Mouse (Mus musculus): ENCODE data around the gene Baz1b. TPM values are rescaled to one million over a fixed set of nuclear protein-coding genes. Genes with fewer than 3 reads are reported as not detected.
A peak's percentile ranks its signal among the peaks of the same experiment; 100 is the strongest.

Gene Baz1b
- polyA plus RNA-seq, 1 experiment from 2014 or later = 20.9 TPM

DNA sequence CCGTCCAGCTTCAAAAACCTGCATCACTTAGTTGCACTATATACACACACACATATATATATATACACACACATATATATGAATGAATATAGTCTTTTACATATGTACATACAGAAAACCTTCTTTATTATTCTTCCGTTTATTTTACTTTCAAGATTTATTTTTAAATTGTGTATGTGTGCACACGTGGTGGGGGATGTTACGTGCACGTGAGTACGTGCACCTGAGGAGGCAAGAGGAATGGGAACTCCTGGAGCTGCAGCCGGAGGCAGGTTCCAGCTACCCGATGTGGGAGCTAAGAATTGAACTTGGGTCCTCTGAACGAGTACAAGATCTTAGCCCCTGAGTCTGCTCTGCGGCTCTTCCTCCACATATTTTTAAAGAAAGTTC lies 838 bp upstream of the Baz1b start:
- H3K4me1 ChIP-seq (ENCODE audit: control insufficient read depth, insufficient read depth, low read length) = peaks cover 21% of the 10 kb centered on the region
- peak overlapping the region; percentile 97 for H3K4me3 ChIP-seq (ENCODE audit: low read length)
- peak overlapping the region; percentile 54 for H3K4me2 ChIP-seq (ENCODE audit: low read depth, low read length)
- WGBS = 19% methylated on average over 10 of the region's 10 CpGs
- ATAC-seq = no peak
- peak overlapping the region; percentile 98 for H3K9ac ChIP-seq (ENCODE audit: low read depth, low read length)
- H3K27me3 ChIP-seq (replicated peaks; ENCODE audit: control insufficient read depth, insufficient read depth, low read length) = no peaks in the 10 kb centered on the region
- H3K9me3 ChIP-seq (ENCODE audit: control insufficient read depth, low read length) = no peaks in the 10 kb centered on the region
- peak overlapping the region; percentile 98 for H3K27ac ChIP-seq (ENCODE audit: low read length)
- 0 out of 2 replicates have a peak, but pooled peaks cover 3% of the 10 kb centered on the region for H3K36me3 ChIP-seq (ENCODE audit: control insufficient read depth, insufficient read depth, low read length)

DNA sequence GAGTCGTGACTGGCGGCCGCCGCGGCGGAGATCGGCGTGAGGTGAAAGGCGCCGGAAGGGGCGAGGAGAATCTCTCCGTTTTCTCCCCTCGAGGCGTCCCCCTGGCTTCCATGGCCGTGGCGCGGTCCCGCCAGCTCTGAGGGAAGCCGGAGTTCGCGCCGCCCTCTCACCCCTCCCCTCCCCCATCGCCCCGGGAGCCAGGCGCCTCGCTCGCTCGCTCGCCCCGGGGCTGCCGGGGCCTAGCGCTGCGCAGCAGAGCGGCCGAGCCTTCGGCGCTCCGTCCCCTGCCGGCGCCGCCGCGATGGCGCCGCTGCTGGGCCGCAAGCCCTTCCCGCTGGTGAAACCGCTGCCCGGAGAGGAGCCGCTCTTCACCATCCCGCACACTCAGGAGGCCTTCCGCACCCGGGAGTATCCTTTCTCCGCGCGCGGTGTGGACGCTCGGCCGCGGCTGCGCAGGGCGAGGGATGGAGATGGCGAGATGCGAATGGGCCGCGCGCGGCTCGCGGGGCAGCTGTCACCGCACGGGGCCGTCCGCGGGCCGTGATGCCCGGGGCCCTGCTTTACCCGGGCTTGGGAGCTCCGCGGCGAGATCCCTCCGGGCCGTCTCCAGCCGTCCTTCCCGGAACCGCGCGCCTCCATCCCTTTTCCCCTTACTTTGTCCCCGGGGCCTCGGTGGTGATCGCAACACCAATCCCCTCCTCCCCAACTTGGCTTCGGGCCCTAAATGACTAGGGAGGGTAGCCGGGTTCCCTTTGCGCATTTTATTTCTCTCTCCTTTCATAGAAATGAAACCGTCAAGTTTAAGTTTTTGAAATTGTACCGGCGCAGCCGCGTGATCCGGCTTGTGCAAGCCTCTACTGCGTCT lies 517 bp downstream of the Baz1b start:
- peaks cover 29% of the 10 kb centered on the region for H3K4me1 ChIP-seq (ENCODE audit: control insufficient read depth, insufficient read depth, low read length)
- H3K9ac ChIP-seq (ENCODE audit: low read depth, low read length) = peak overlapping the region; percentile 98
- no peaks in the 10 kb centered on the region for H3K36me3 ChIP-seq (ENCODE audit: control insufficient read depth, insufficient read depth, low read length)
- H3K4me2 ChIP-seq (ENCODE audit: low read depth, low read length) = peak overlapping the region; percentile 70
- under 1% methylated on average over 102 of the region's 102 CpGs for WGBS
- peak overlapping the region; percentile 97 for H3K4me3 ChIP-seq (ENCODE audit: low read length)
- no peaks in the 10 kb centered on the region for H3K27me3 ChIP-seq (replicated peaks; ENCODE audit: control insufficient read depth, insufficient read depth, low read length)
- peak; percentile 73 for ATAC-seq
- no peaks in the 10 kb centered on the region for H3K9me3 ChIP-seq (ENCODE audit: control insufficient read depth, low read length)
- peak overlapping the region; percentile 98 for H3K27ac ChIP-seq (ENCODE audit: low read length)

DNA sequence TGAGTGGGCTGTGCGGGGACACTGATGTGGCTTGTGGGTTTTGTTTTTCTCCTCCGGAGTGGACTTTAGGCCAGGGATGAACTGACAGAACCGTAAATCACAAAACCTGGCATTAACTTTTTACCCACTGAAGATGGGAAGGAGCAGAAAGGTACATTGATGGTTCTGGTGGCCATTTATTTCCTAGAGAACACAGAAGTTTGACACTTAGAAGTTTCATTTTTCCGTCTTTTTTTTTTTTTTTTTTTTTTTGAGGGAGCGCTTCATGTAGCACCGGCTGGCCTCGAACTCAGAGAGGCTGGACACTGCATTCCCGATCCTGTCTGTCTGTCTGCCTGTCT lies 1.1 kb downstream of the Baz1b start:
- no peaks in the 10 kb centered on the region for H3K36me3 ChIP-seq (ENCODE audit: control insufficient read depth, insufficient read depth, low read length)
- H3K4me1 ChIP-seq (ENCODE audit: control insufficient read depth, insufficient read depth, low read length) = peaks cover 29% of the 10 kb centered on the region
- H3K4me3 ChIP-seq (ENCODE audit: low read length) = peak overlapping the region; percentile 97
- H3K27me3 ChIP-seq (replicated peaks; ENCODE audit: control insufficient read depth, insufficient read depth, low read length) = no peaks in the 10 kb centered on the region
- ATAC-seq = no peak
- peak overlapping the region; percentile 98 for H3K27ac ChIP-seq (ENCODE audit: low read length)
- 0% methylated on average over 8 of the region's 8 CpGs for WGBS
- peak overlapping the region; percentile 70 for H3K4me2 ChIP-seq (ENCODE audit: low read depth, low read length)
- H3K9me3 ChIP-seq (ENCODE audit: control insufficient read depth, low read length) = no peaks in the 10 kb centered on the region
- peak overlapping the region; percentile 98 for H3K9ac ChIP-seq (ENCODE audit: low read depth, low read length)

DNA sequence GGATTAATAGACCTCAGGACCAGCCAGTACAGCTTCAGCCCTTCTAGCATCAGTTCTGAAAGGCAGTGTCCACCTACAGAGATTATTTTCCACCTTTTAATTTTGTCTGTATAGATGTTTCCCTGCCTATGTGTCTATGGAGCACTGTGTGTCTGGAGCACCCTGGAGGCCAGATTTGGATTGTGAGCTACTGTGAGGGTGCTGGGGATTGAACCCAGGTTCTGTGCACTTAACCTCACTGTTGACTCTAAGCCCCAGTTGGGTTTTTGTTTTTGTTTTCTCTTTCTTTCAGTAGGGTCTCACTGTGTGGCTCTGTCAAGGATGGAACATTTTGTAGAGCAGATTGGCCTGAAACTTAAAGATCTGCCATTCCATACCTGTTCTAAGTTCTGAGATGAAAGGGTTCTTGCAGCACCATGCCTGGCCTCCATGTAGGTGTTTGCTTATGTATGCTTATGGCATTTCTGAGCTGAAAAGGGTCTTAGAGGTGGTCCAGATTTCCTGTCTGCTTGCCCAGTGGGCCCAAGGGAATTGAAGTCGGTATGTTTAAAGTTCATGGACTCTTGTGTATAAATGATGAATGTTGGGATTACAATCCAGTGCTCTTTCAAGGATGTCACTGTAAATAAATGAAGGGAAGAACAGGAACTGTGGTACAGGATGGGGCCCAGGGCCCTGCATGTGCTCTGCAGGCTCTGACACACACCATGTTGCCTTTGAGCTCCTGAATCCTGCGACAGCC lies 2.4 kb downstream of the Baz1b start:
- H3K9ac ChIP-seq (ENCODE audit: low read depth, low read length) = peak overlapping the region; percentile 98

DNA sequence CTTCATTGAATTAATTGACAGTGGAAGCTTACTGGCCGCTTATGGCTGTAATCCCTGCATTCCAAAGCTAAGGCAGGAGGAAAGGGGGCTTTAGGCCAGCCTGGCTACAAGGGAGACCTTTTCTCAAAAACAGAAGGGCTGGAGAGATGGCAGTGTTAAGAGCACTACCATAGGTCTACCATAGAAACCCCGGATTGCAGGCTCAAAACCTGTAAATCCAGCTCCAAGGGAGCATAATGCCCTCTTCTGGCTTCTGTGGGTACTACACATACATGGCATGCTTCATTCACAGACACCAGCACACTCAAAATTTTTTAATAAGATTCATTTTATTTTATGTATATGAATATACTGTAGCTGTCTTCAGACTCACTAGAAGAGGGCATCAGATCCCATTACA lies 4.6 kb downstream of the Baz1b start:
- no peaks in the 10 kb centered on the region for H3K27me3 ChIP-seq (replicated peaks; ENCODE audit: control insufficient read depth, insufficient read depth, low read length)
- H3K9me3 ChIP-seq (ENCODE audit: control insufficient read depth, low read length) = no peaks in the 10 kb centered on the region
- no peak overlapping the region for H3K27ac ChIP-seq (ENCODE audit: low read length)
- H3K9ac ChIP-seq (ENCODE audit: low read depth, low read length) = no peak overlapping the region
- no peaks in the 10 kb centered on the region for H3K36me3 ChIP-seq (ENCODE audit: control insufficient read depth, insufficient read depth, low read length)
- no peak for ATAC-seq
- no peak overlapping the region for H3K4me2 ChIP-seq (ENCODE audit: low read depth, low read length)
- H3K4me1 ChIP-seq (ENCODE audit: control insufficient read depth, insufficient read depth, low read length) = peaks cover 26% of the 10 kb centered on the region
- WGBS = 26% methylated on average over 2 of the region's 2 CpGs
- H3K4me3 ChIP-seq (ENCODE audit: low read length) = no peak overlapping the region

More for the DNA sequence above, 2.4 kb downstream of the Baz1b start:
- Histone ChIP-seq H3K36me3 (ENCODE audit: control insufficient read depth, insufficient read depth, low read length) (no peaks in the 10 kb centered on the region), H3K4me1 (ENCODE audit: control insufficient read depth, insufficient read depth, low read length) (peaks cover 26% of the 10 kb centered on the region), H3K9me3 (ENCODE audit: control insufficient read depth, low read length) (no peaks in the 10 kb centered on the region), H3K4me3 (ENCODE audit: low read length) (peak overlapping the region; percentile 97), H3K27ac (ENCODE audit: low read length) (no peak overlapping the region), H3K4me2 (ENCODE audit: low read depth, low read length) (peak overlapping the region; percentile 70), H3K27me3 (replicated peaks; ENCODE audit: control insufficient read depth, insufficient read depth, low read length) (no peaks in the 10 kb centered on the region)
- 34% methylated on average over 2 of the region's 2 CpGs for WGBS
- ATAC-seq = no peak

DNA sequence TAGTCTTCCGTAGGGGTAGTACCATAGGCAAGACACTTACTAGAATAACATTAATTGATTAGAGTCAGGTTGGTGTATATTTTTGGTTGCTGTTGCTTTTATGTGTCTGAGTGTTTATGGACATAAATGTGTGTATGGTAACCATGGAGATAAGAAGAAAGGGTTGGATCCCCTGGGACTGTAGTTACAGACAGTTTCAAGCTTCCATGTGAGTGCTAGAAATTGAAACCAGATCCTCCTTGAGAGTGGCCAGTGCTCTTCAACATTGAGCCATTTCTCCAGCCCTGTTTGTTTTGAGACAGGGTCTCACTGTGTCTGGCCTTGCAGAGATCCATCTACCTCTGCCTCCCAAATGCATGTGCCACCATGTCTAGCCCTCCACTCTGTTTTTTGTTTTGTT lies 5.4 kb downstream of the Baz1b start:
- no peak for ATAC-seq
- no peak overlapping the region for H3K9ac ChIP-seq (ENCODE audit: low read depth, low read length)
- H3K27me3 ChIP-seq (replicated peaks; ENCODE audit: control insufficient read depth, insufficient read depth, low read length) = no peaks in the 10 kb centered on the region
- H3K27ac ChIP-seq (ENCODE audit: low read length) = no peak overlapping the region
- H3K36me3 ChIP-seq (ENCODE audit: control insufficient read depth, insufficient read depth, low read length) = no peaks in the 10 kb centered on the region
- H3K4me1 ChIP-seq (ENCODE audit: control insufficient read depth, insufficient read depth, low read length) = peaks cover 26% of the 10 kb centered on the region
- no peaks in the 10 kb centered on the region for H3K9me3 ChIP-seq (ENCODE audit: control insufficient read depth, low read length)
- no peak overlapping the region for H3K4me2 ChIP-seq (ENCODE audit: low read depth, low read length)
- H3K4me3 ChIP-seq (ENCODE audit: low read length) = no peak overlapping the region
- WGBS = 84% methylated on average over 1 of the region's 1 CpGs

DNA sequence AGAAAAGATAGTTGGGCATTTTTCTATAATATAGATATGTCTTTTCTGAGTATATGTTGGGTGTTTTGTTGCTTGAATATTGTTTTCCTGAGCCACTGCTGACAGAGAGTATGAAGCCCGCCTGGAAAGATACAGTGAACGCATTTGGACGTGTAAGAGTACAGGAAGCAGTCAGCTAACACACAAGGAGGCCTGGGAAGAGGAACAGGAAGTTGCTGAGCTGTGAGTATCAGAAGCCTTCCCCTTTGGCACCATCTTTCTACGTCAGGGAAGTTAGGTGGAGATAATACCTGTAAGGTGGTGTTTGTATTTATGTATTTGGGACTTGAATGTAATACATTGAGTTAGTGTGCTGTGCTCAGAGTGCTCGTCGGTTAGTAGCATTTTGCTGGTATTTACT lies 9.3 kb downstream of the Baz1b start:
- Histone ChIP-seq H3K4me2 (ENCODE audit: low read depth, low read length) (no peak overlapping the region), H3K27ac (ENCODE audit: low read length) (no peak overlapping the region), H3K4me3 (ENCODE audit: low read length) (no peak overlapping the region), H3K36me3 (ENCODE audit: control insufficient read depth, insufficient read depth, low read length) (peaks cover 4% of the 10 kb centered on the region; the same call in 1 of the 2 replicates), H3K27me3 (replicated peaks; ENCODE audit: control insufficient read depth, insufficient read depth, low read length) (no peaks in the 10 kb centered on the region), H3K9me3 (ENCODE audit: control insufficient read depth, low read length) (no peaks in the 10 kb centered on the region), H3K9ac (ENCODE audit: low read depth, low read length) (no peak overlapping the region), H3K4me1 (ENCODE audit: control insufficient read depth, insufficient read depth, low read length) (peaks cover 11% of the 10 kb centered on the region)
- ATAC-seq = no peak
- 73% methylated on average over 6 of the region's 6 CpGs for WGBS

DNA sequence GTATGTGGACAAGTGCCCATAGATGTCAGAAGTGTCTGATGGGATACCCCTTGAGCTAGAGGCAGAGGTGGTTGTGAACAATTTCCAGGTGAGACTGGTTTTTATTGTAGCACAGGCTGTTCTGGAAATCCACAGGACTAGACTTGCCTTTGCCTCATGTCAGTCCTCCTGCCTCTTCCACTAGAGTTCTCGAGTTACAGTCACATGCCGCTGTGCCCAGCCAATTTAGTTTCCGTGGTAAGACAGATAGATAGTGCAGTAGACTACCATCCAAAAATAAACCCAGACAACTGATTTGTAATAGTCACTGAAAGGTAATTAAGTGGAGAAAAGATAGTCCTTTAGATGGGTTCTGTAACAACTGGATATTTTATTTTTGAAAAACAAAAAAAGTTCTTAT lies 15.7 kb downstream of the Baz1b start:
- no peak overlapping the region for H3K9ac ChIP-seq (ENCODE audit: low read depth, low read length)
- no peak overlapping the region for H3K4me3 ChIP-seq (ENCODE audit: low read length)
- no peak overlapping the region for H3K27ac ChIP-seq (ENCODE audit: low read length)
- no peak for ATAC-seq
- 81% methylated on average over 3 of the region's 3 CpGs for WGBS
- H3K4me1 ChIP-seq (ENCODE audit: control insufficient read depth, insufficient read depth, low read length) = no peaks in the 10 kb centered on the region
- H3K36me3 ChIP-seq (ENCODE audit: control insufficient read depth, insufficient read depth, low read length) = peaks cover 17% of the 10 kb centered on the region
- no peaks in the 10 kb centered on the region for H3K27me3 ChIP-seq (replicated peaks; ENCODE audit: control insufficient read depth, insufficient read depth, low read length)
- no peak overlapping the region for H3K4me2 ChIP-seq (ENCODE audit: low read depth, low read length)
- no peaks in the 10 kb centered on the region for H3K9me3 ChIP-seq (ENCODE audit: control insufficient read depth, low read length)

DNA sequence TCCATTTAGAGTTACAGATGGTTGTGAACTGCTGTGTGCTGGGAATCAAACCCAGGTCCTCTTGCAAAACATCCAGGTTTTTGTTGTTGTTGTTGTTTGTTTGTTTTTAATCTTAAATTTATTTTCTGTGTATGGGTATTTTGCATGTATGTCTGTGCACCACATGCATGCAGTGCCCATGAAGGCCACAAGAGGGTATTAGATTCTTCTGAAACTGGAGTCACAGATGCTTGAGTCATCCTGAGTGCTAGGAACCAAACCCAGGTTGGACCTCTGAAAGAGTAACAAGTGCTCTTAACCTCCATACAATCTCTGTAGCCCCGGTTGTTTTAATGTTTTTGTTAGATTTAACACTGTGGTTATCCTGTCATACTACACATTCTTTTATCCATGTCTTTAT lies 21.1 kb downstream of the Baz1b start:
- no peaks in the 10 kb centered on the region for H3K27me3 ChIP-seq (replicated peaks; ENCODE audit: control insufficient read depth, insufficient read depth, low read length)
- no peaks in the 10 kb centered on the region for H3K9me3 ChIP-seq (ENCODE audit: control insufficient read depth, low read length)
- no peak overlapping the region for H3K4me3 ChIP-seq (ENCODE audit: low read length)
- no peaks in the 10 kb centered on the region for H3K4me1 ChIP-seq (ENCODE audit: control insufficient read depth, insufficient read depth, low read length)
- no peak overlapping the region for H3K9ac ChIP-seq (ENCODE audit: low read depth, low read length)
- peaks cover 27% of the 10 kb centered on the region for H3K36me3 ChIP-seq (ENCODE audit: control insufficient read depth, insufficient read depth, low read length)
- 92% methylated on average over 1 of the region's 1 CpGs for WGBS
- H3K27ac ChIP-seq (ENCODE audit: low read length) = no peak overlapping the region
- ATAC-seq = no peak
- no peak overlapping the region for H3K4me2 ChIP-seq (ENCODE audit: low read depth, low read length)

All from intestine, embryonic 16.5 days (tissue).